Mouse (Mus musculus): Measurements from ENCODE around the gene Ankrd55. TPM values are rescaled to one million over a fixed set of nuclear protein-coding genes. Genes with fewer than 3 reads are reported as not detected.
A peak's percentile ranks its signal among the peaks of the same experiment; 100 is the strongest.

Ankrd55 gene
- polyA plus RNA-seq, 1 experiment from 2014 or later: 0.36 TPM

- no peak overlapping the region for H3K4me2 ChIP-seq
- no peak overlapping the region for H3K9ac ChIP-seq
- H3K9me3 ChIP-seq (replicated peaks): no peaks in the 10 kb centered on the region
- 13% methylated on average over 4 of the region's 4 CpGs for WGBS
- H3K27ac ChIP-seq (ENCODE audit: poor library complexity, severe bottlenecking): no peak overlapping the region
- no peaks in the 10 kb centered on the region for H3K36me3 ChIP-seq
- H3K4me3 ChIP-seq: no peak overlapping the region
- H3K4me1 ChIP-seq (replicated peaks): no peaks in the 10 kb centered on the region
- no peaks in the 10 kb centered on the region for H3K27me3 ChIP-seq (replicated peaks)
- ATAC-seq (ENCODE audit: insufficient number of reproducible peaks, low FRiP score): no peak
Measured at GRCm38 (mm10) chr13:112264666-112265065, 23.6 kb upstream of the Ankrd55 start.

- Histone ChIP-seq H3K36me3 (no peaks in the 10 kb centered on the region), H3K4me3 (no peak overlapping the region), H3K27me3 (replicated peaks) (no peaks in the 10 kb centered on the region), H3K9ac (no peak overlapping the region), H3K9me3 (replicated peaks) (no peaks in the 10 kb centered on the region), H3K27ac (ENCODE audit: poor library complexity, severe bottlenecking) (no peak overlapping the region), H3K4me2 (no peak overlapping the region), H3K4me1 (replicated peaks) (no peaks in the 10 kb centered on the region)
- no peak for ATAC-seq (ENCODE audit: insufficient number of reproducible peaks, low FRiP score)
- WGBS: 19% methylated on average over 5 of the region's 5 CpGs
Measured at GRCm38 (mm10) chr13:112271901-112272537, 16.2 kb upstream of the Ankrd55 start.

GRCm38 (mm10) chr13:112274636-112275035, 13.6 kb upstream of the Ankrd55 start:
- Histone ChIP-seq H3K4me3 (no peak overlapping the region), H3K36me3 (no peaks in the 10 kb centered on the region), H3K4me1 (replicated peaks) (no peaks in the 10 kb centered on the region), H3K9ac (no peak overlapping the region), H3K4me2 (no peak overlapping the region), H3K27me3 (replicated peaks) (no peaks in the 10 kb centered on the region), H3K9me3 (replicated peaks) (no peaks in the 10 kb centered on the region), H3K27ac (ENCODE audit: poor library complexity, severe bottlenecking) (no peak overlapping the region)
- ATAC-seq (ENCODE audit: insufficient number of reproducible peaks, low FRiP score): no peak
- 85% methylated on average over 3 of the region's 3 CpGs for WGBS

- H3K27ac ChIP-seq (ENCODE audit: poor library complexity, severe bottlenecking): no peak overlapping the region
- ATAC-seq (ENCODE audit: insufficient number of reproducible peaks, low FRiP score): no peak
- no peaks in the 10 kb centered on the region for H3K4me1 ChIP-seq (replicated peaks)
- no peaks in the 10 kb centered on the region for H3K9me3 ChIP-seq (replicated peaks)
- no peaks in the 10 kb centered on the region for H3K27me3 ChIP-seq (replicated peaks)
- WGBS: 82% methylated on average over 8 of the region's 8 CpGs
- no peak overlapping the region for H3K4me2 ChIP-seq
- H3K9ac ChIP-seq: no peak overlapping the region
- H3K36me3 ChIP-seq: no peaks in the 10 kb centered on the region
- no peak overlapping the region for H3K4me3 ChIP-seq
Measured at GRCm38 (mm10) chr13:112275951-112276350, 12.3 kb upstream of the Ankrd55 start.

GRCm38 (mm10) chr13:112277544-112277943, 10.7 kb upstream of the Ankrd55 start:
- Histone ChIP-seq H3K9me3 (replicated peaks) (no peaks in the 10 kb centered on the region), H3K9ac (no peak overlapping the region), H3K4me2 (no peak overlapping the region), H3K36me3 (no peaks in the 10 kb centered on the region), H3K4me3 (no peak overlapping the region), H3K4me1 (replicated peaks) (no peaks in the 10 kb centered on the region), H3K27ac (ENCODE audit: poor library complexity, severe bottlenecking) (no peak overlapping the region), H3K27me3 (replicated peaks) (no peaks in the 10 kb centered on the region)
- ATAC-seq (ENCODE audit: insufficient number of reproducible peaks, low FRiP score): no peak
- WGBS: 54% methylated on average over 5 of the region's 5 CpGs

DNA sequence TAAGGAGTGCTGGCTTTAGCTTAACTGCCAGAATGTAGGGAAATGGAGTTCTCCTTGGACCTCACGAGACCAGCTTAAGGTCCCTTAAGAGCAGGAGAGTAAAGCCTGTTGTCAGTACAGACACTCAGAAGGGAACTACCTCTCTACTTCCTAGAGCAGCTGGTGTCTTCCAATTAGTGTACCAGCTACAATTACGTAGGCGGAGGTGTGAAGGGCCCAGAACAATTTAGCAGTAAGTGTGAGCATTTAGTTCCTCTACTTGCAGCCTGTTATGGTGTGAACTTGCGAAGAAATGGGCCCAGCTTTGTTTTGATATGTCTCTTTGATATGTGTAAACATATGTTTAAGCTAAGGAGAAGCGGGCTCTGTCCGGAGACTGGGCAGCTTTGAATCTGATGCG, 10.0 kb upstream of the Ankrd55 start:
- no peaks in the 10 kb centered on the region for H3K4me1 ChIP-seq (replicated peaks)
- no peaks in the 10 kb centered on the region for H3K9me3 ChIP-seq (replicated peaks)
- H3K4me3 ChIP-seq: no peak overlapping the region
- no peaks in the 10 kb centered on the region for H3K27me3 ChIP-seq (replicated peaks)
- no peaks in the 10 kb centered on the region for H3K36me3 ChIP-seq
- 75% methylated on average over 7 of the region's 7 CpGs for WGBS
- no peak overlapping the region for H3K4me2 ChIP-seq
- ATAC-seq (ENCODE audit: insufficient number of reproducible peaks, low FRiP score): no peak
- H3K9ac ChIP-seq: no peak overlapping the region
- H3K27ac ChIP-seq (ENCODE audit: poor library complexity, severe bottlenecking): no peak overlapping the region

DNA sequence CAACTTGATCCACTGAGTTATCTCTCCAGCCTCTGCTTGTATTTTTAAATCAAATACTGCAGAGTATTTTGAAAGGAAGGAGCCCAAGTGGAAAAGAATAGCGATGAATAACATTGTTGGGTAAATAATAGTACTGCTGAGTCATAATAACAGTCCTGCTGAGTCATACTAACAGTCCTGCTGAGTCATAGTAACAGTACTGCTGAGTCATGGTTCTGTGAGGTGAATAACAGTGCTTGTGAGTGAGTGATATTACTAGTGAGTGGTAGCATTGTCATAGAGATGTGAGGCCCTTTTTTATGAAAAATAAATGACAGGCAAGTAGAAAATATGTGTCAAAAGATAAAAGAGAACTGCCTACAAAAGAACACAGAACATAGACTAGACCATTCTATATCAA, 1.1 kb upstream of the Ankrd55 start:
- no peak overlapping the region for H3K4me2 ChIP-seq
- H3K4me3 ChIP-seq: no peak overlapping the region
- H3K27ac ChIP-seq (ENCODE audit: poor library complexity, severe bottlenecking): no peak overlapping the region
- H3K27me3 ChIP-seq (replicated peaks): no peaks in the 10 kb centered on the region
- 74% methylated on average over 1 of the region's 1 CpGs for WGBS
- H3K36me3 ChIP-seq: no peaks in the 10 kb centered on the region
- no peak overlapping the region for H3K9ac ChIP-seq
- peaks cover 32% of the 10 kb centered on the region for H3K4me1 ChIP-seq (replicated peaks)
- 0 out of 2 replicates have a peak, but pooled peaks cover 2% of the 10 kb centered on the region for H3K9me3 ChIP-seq (replicated peaks)
- ATAC-seq (ENCODE audit: insufficient number of reproducible peaks, low FRiP score): no peak

DNA sequence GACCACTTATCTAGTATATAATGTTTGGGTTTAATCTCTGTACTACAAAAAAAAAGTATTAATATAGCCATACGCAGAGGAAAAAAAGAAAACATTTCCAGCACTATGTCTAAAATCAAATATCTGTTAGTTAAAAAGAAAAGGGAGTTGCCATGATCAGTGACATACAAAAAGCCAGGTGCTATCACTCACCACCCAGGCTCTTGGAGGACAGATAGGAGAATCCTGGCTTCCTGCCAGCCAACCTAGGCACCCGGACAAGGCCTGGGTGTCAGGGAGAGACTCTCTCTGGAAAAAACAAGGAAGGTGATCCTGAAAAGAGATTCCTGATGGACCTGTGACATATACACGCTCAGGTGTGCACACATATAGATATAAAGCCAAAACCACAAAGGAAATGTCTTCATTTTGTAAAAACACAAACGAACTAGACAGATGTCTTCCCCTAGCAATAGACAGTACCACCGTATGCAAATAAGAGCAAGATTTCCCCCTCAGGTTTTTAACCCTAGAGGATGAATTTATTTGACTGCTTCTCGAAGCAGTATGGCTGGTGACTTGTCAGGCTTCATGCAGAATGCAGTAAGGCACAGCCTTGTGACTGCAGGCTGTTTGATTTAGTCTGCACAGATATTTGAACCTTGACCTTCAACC, 553 bp upstream of the Ankrd55 start:
- Histone ChIP-seq H3K36me3 (no peaks in the 10 kb centered on the region), H3K4me1 (replicated peaks) (peaks cover 33% of the 10 kb centered on the region), H3K4me3 (peak overlapping the region; percentile 27), H3K9me3 (replicated peaks) (0 out of 2 replicates have a peak, but pooled peaks cover 2% of the 10 kb centered on the region), H3K4me2 (peak overlapping the region; percentile 67), H3K27me3 (replicated peaks) (no peaks in the 10 kb centered on the region), H3K27ac (ENCODE audit: poor library complexity, severe bottlenecking) (peak overlapping the region; percentile 10; the same call in 1 of the 2 replicates), H3K9ac (no peak overlapping the region)
- WGBS: 52% methylated on average over 6 of the region's 6 CpGs
- no peak; the same call in 1 of the 2 replicates for ATAC-seq (ENCODE audit: insufficient number of reproducible peaks, low FRiP score)

DNA sequence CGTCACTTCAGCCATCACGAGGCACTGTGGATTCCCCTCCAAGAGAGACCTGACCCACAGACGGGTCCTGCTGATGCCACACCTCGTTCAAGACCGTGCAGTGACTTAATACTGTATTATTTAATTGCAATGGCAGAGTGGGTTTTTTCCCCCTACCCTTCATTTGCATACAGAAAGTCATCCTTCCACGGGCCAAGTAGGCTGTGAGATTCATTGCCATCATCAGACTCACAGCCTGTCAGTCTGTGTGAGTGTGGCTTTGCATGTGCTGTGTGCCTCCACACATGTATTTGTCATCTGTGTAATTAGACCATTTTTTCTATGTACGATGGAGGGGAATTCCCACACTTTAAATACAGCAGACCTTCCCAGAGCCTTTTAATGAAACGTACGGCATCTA, 1.1 kb downstream of the Ankrd55 start:
- ATAC-seq (ENCODE audit: insufficient number of reproducible peaks, low FRiP score): no peak
- 73% methylated on average over 9 of the region's 9 CpGs for WGBS
- no peaks in the 10 kb centered on the region for H3K27me3 ChIP-seq (replicated peaks)
- H3K27ac ChIP-seq (ENCODE audit: poor library complexity, severe bottlenecking): no peak overlapping the region
- H3K36me3 ChIP-seq: no peaks in the 10 kb centered on the region
- H3K9me3 ChIP-seq (replicated peaks): 0 out of 2 replicates have a peak, but pooled peaks cover under 1% of the 10 kb centered on the region
- H3K9ac ChIP-seq: no peak overlapping the region
- H3K4me1 ChIP-seq (replicated peaks): peaks cover 34% of the 10 kb centered on the region
- H3K4me2 ChIP-seq: no peak overlapping the region
- no peak overlapping the region for H3K4me3 ChIP-seq

GRCm38 (mm10) chr13:112289981-112290380, 1.7 kb downstream of the Ankrd55 start:
- Histone ChIP-seq H3K4me1 (replicated peaks) (peaks cover 34% of the 10 kb centered on the region), H3K9ac (no peak overlapping the region), H3K4me2 (no peak overlapping the region), H3K27me3 (replicated peaks) (no peaks in the 10 kb centered on the region), H3K27ac (ENCODE audit: poor library complexity, severe bottlenecking) (no peak overlapping the region), H3K36me3 (no peaks in the 10 kb centered on the region), H3K9me3 (replicated peaks) (no peaks in the 10 kb centered on the region), H3K4me3 (no peak overlapping the region)
- WGBS: 42% methylated on average over 4 of the region's 4 CpGs
- no peak for ATAC-seq (ENCODE audit: insufficient number of reproducible peaks, low FRiP score)

DNA sequence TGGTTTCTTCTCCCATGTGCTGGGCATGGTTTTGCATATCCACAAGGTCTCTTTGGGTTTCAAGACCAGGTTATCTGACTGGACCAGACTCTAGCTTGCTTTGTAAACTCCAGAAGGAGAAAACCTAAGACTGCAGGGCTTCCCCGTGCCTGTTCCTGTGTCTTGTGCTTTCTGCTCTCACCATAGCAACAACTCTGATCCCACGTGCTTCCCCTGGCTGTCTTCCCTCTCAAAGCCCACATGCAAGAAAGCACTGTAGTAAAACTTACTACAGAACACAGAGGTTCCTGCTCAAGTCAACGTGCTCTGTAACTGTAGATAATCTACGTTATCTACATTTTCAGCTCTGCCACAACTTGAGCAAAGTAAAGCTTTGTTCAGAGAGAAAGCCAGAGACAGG, 4.2 kb downstream of the Ankrd55 start:
- Histone ChIP-seq H3K4me1 (replicated peaks) (peaks cover 34% of the 10 kb centered on the region), H3K27me3 (replicated peaks) (no peaks in the 10 kb centered on the region), H3K4me3 (no peak overlapping the region), H3K36me3 (no peaks in the 10 kb centered on the region), H3K9ac (no peak overlapping the region), H3K4me2 (no peak overlapping the region), H3K9me3 (replicated peaks) (no peaks in the 10 kb centered on the region), H3K27ac (ENCODE audit: poor library complexity, severe bottlenecking) (no peak overlapping the region)
- ATAC-seq (ENCODE audit: insufficient number of reproducible peaks, low FRiP score): no peak
- WGBS: 31% methylated on average over 4 of the region's 4 CpGs

All from heart, embryonic 12.5 days (tissue).